Mouse (Mus musculus) splenic B cell, adult 2 months (primary cell): ENCODE measurements around the gene Hspb11.

Source experiments
- DNase-seq: peaks from one replicate; pipeline ENCODE4 v3.0.0-alpha.2; 2011; ENCODE audit warnings: low read depth, low spot score
- H3K27me3 ChIP-seq: 2 replicates; pipeline ENCODE4 v1.6.1; 2012; ENCODE audit warnings: mild to moderate bottlenecking, low read length, moderate library complexity, mixed read lengths; ENCODE audit not compliant: control insufficient read depth, poor library complexity, insufficient read depth, severe bottlenecking
- H3K36me3 ChIP-seq: 2 replicates; pipeline ENCODE4 v1.6.1; 2012; ENCODE audit warnings: mild to moderate bottlenecking, low read length, moderate library complexity, mixed read lengths; ENCODE audit not compliant: control insufficient read depth, poor library complexity, insufficient read depth, severe bottlenecking

Gene Hspb11

DNA sequence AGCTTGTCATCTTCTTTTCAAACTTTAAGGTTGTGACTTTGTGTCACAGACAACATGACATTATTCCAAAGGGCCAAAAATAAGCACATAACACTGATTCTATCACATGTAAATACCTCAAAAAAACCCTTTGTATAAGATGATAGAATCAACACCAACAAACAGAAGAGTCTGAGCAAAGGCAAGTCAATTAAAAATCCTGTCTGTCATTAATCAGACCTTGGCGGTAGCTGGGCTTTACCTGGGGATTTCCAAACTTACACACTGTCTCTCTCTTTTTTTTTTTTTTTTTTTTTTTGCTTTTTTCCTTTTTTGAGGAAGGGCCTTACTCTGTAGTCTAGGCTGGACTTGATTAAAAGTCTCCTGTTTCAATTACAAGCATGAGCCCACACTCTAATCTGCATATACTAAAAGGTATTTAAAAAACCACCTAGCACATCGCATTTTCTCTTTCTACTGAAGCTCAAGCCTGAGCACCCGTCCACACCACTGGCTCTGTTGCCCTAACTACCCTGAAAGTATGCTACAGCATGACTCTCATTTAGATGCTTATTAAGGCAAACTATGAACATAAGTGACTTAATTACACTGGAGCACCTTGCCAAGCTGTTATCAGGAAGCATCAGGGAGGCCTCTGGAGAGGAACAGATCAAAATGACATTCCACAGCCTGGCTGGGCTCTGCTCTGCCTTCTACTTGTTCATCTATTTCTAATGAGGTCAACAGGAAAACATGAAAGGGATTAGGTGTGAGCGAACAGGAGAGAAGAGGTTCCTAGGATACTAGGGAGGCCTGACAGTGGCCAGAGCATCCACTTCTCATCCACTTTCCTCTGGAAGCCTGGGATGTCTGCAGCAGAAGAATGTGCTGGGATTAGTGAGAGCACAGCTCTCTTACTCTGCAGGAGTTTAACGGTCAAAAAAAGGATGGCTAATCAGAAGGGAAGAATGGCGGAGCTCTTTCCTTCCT lies 9.7 kb upstream of the Hspb11 start:
- Histone ChIP-seq H3K27me3 (no peaks in the 10 kb centered on the region), H3K36me3 (peaks cover 10% of the 10 kb centered on the region)
- no peak for DNase-seq

- H3K27me3 ChIP-seq, result no peaks in the 10 kb centered on the region
- no peak for DNase-seq
- H3K36me3 ChIP-seq, result peaks cover 5% of the 10 kb centered on the region; the same call in 1 of the 2 replicates
Observed at GRCm38 (mm10) chr4:107245368-107245767, 8.0 kb upstream of the Hspb11 start.

- Histone ChIP-seq H3K36me3 (0 out of 2 replicates have a peak, but pooled peaks cover 2% of the 10 kb centered on the region), H3K27me3 (no peaks in the 10 kb centered on the region)
- no peak for DNase-seq
Observed at GRCm38 (mm10) chr4:107246040-107246439, 7.4 kb upstream of the Hspb11 start.

DNA sequence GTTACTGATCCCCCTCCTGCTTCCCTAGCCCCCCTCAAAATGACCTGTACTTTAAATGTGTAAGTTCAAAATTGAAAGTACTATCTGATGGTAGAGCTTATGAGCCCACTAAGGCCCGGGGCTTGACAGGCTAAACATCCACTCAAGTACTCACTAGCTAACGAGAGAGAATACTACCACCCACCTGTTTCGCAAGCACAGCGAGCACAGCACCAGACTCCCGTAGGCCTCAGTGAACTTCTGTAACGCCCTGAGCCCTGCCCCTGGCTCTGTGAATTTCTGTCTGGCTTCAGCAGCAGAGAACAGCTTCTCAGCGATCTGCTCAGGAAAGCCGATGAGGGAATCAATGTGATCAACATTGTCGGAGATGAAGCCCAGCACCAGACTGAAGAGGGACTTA lies 6.3 kb upstream of the Hspb11 start:
- no peaks in the 10 kb centered on the region for H3K27me3 ChIP-seq
- H3K36me3 ChIP-seq, result 0 out of 2 replicates have a peak, but pooled peaks cover 2% of the 10 kb centered on the region
- DNase-seq, result no peak

GRCm38 (mm10) chr4:107248061-107248460 lies 5.3 kb upstream of the Hspb11 start:
- no peak for DNase-seq
- H3K27me3 ChIP-seq, result no peaks in the 10 kb centered on the region
- 0 out of 2 replicates have a peak, but pooled peaks cover 2% of the 10 kb centered on the region for H3K36me3 ChIP-seq

- H3K36me3 ChIP-seq, result 0 out of 2 replicates have a peak, but pooled peaks cover 2% of the 10 kb centered on the region
- no peak for DNase-seq
- no peaks in the 10 kb centered on the region for H3K27me3 ChIP-seq
Observed at GRCm38 (mm10) chr4:107249471-107249870, 3.9 kb upstream of the Hspb11 start.

- H3K27me3 ChIP-seq, result no peaks in the 10 kb centered on the region
- no peaks in the 10 kb centered on the region for H3K36me3 ChIP-seq
- peak; percentile 72 for DNase-seq
Observed at GRCm38 (mm10) chr4:107250494-107250893, 2.9 kb upstream of the Hspb11 start.

DNA sequence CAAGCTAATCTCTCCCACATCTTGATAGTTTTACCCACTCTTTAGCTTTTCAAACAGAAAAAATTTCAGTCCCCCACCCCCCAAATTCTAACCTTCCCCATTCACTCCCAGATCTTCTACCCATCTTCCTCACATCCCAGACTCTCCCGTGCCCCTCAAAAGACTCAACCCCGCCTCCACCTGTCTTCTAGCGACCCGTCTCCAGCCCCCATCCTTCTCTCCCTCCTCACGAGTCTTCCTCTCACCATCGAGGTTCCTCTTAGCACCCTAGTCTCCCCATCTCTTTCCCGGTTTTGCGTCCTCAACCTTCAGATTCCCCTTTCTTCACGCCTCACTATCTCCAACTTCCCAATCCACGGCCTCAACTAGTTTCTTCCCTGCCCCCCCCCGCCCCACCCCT lies 871 bp upstream of the Hspb11 start:
- DNase-seq, result peak; percentile 27
- Histone ChIP-seq H3K27me3 (no peaks in the 10 kb centered on the region), H3K36me3 (no peaks in the 10 kb centered on the region)

- Histone ChIP-seq H3K36me3 (no peaks in the 10 kb centered on the region), H3K27me3 (no peaks in the 10 kb centered on the region)
- DNase-seq, result no peak
Observed at GRCm38 (mm10) chr4:107254414-107254813, 1.0 kb downstream of the Hspb11 start.

GRCm38 (mm10) chr4:107260001-107260400 lies 6.6 kb downstream of the Hspb11 start:
- no peaks in the 10 kb centered on the region for H3K36me3 ChIP-seq
- H3K27me3 ChIP-seq, result no peaks in the 10 kb centered on the region
- DNase-seq, result no peak

GRCm38 (mm10) chr4:107273683-107274082 lies 20.3 kb downstream of the Hspb11 start:
- no peak for DNase-seq
- no peaks in the 10 kb centered on the region for H3K27me3 ChIP-seq
- H3K36me3 ChIP-seq, result no peaks in the 10 kb centered on the region

- Histone ChIP-seq H3K27me3 (no peaks in the 10 kb centered on the region), H3K36me3 (no peaks in the 10 kb centered on the region)
- no peak for DNase-seq
Observed at GRCm38 (mm10) chr4:107274511-107274910, 21.1 kb downstream of the Hspb11 start.

DNA sequence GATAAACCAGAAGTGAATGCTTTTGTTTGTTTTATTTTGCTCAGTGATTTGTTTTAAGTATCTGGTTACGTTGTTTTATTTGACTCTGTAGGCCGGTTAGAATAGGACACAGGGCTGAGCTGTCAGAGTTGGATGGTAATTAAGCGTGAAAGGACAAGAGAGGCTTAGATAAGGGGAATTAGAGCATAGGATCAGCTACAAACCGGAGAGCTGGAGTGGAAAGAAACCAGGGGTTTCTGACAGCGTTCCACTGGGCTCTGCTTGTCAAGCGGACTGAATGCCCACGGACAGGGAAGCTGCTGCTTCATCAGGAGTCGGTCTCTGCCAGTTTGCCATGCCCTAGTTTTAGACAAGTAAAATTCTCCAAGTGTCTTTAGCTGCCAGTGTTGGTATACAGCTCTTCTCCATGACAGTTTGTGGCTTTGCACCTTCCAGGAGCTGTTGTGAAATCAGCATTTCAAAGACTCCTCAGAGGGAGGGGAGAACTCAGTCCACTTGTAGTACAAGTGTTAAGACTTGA lies 24.9 kb downstream of the Hspb11 start:
- H3K27me3 ChIP-seq, result no peaks in the 10 kb centered on the region
- H3K36me3 ChIP-seq, result no peaks in the 10 kb centered on the region
- no peak for DNase-seq

DNA sequence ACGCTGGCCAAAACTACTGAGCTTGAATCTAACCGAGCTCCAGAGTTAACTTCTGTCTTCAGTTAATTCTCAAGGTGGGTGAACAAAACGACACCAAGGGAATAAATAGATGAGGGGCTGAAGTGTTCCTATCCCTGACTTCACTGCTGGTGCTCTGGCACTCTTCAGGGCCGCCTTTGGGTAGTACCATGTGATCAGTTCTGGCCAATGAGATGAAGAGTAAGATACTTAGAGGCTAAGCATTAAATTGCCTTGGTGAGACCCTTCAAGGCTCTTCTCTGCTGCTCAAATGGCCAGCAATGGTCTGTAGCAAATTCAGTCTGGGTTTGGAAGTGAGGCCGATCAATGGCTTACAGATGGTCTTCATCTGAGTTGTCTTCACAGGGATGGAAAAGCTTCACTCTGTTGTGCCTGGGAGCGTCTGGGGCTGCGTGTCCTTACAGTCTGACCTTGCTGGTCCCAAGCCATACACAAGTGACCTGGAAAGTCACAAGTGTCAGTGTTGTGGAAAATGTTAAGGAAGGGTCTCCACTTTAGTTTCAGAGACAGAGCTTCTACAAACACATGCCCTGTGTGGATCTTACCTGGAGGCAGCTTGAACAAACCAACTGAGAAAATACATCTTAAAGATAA lies 27.6 kb downstream of the Hspb11 start:
- no peak for DNase-seq
- Histone ChIP-seq H3K27me3 (no peaks in the 10 kb centered on the region), H3K36me3 (no peaks in the 10 kb centered on the region)
